Mouse (Mus musculus): ENCODE results near the gene Espn.

Espn gene

GRCm38 (mm10) chr4:152096927-152097326, 55.2 kb downstream of the Espn start:
- no peak for DNase-seq

- peak; percentile 69 for DNase-seq
Observed at GRCm38 (mm10) chr4:152095937-152096910, 55.9 kb downstream of the Espn start.

GRCm38 (mm10) chr4:152094233-152094632, 57.9 kb downstream of the Espn start:
- DNase-seq, result no peak

- no peak for DNase-seq
Observed at GRCm38 (mm10) chr4:152092751-152093293, 59.3 kb downstream of the Espn start.

- DNase-seq, result no peak
Observed at GRCm38 (mm10) chr4:152090191-152090590, 62.0 kb downstream of the Espn start.

GRCm38 (mm10) chr4:152088556-152089120, 63.5 kb downstream of the Espn start:
- DNase-seq, result no peak

- DNase-seq, result no peak
Observed at GRCm38 (mm10) chr4:152088133-152088532, 64.0 kb downstream of the Espn start.

- DNase-seq, result no peak
Observed at GRCm38 (mm10) chr4:152087211-152088081, 64.7 kb downstream of the Espn start.

GRCm38 (mm10) chr4:152086505-152087210, 65.5 kb downstream of the Espn start:
- peak; percentile 57 for DNase-seq

- no peak for DNase-seq
Observed at GRCm38 (mm10) chr4:152084616-152085015, 67.6 kb downstream of the Espn start.

- no peak for DNase-seq
Observed at GRCm38 (mm10) chr4:152083611-152084220, 68.5 kb downstream of the Espn start.

GRCm38 (mm10) chr4:152079931-152080330, 72.2 kb downstream of the Espn start:
- DNase-seq, result no peak

GRCm38 (mm10) chr4:152079261-152079660, 72.9 kb downstream of the Espn start:
- no peak for DNase-seq

- no peak for DNase-seq
Observed at GRCm38 (mm10) chr4:152078105-152078530, 74.1 kb downstream of the Espn start.

GRCm38 (mm10) chr4:152077191-152077590, 75.0 kb downstream of the Espn start:
- DNase-seq, result no peak

GRCm38 (mm10) chr4:152074548-152074947, 77.6 kb downstream of the Espn start:
- DNase-seq, result no peak

GRCm38 (mm10) chr4:152073715-152074114, 78.5 kb downstream of the Espn start:
- DNase-seq, result no peak

- no peak for DNase-seq
Observed at GRCm38 (mm10) chr4:152072655-152073054, 79.5 kb downstream of the Espn start.

- no peak for DNase-seq
Observed at GRCm38 (mm10) chr4:152072121-152072601, 80.0 kb downstream of the Espn start, which contains the start of gene Plekhg5. TSS of gene Plekhg5 (plus strand) at chr4:152072498.

- DNase-seq, result no peak
Observed at GRCm38 (mm10) chr4:152070494-152071396, 81.4 kb downstream of the Espn start.
